Mouse (Mus musculus): ENCODE results near the gene Ifne. TPM values are rescaled to one million over a fixed set of nuclear protein-coding genes. Genes with fewer than 3 reads are reported as not detected.

The Ifne gene
- polyA plus RNA-seq (2014; fragmentation: Illumina TruSeq; extraction: RNeasy Lipid Tissue Mini Kit (QIAGEN cat#74804); ENCODE audit: low read depth, low replicate concordance): not detected

DNA sequence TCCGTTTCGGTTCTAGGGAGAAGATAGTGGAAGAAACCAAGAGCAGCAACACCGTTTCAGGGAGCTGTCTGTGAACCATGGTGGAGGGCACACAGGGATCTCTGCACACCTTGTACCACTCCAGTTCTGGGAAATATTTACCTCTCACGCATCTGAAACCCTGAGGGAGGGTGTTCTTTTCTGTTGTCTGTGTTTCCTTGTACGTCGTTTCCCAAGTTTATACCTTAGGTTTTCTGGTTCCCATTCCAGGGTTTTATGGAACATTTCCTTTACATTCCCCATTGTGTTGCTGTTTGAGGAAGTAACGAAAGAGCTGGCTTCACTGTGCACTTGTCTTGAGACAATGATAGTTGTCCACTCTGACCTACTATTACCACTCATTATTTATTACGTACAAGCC lies at the start of gene Ifne:
Gene Ifne, minus strand, starts transcription at position 101 of the 400 bp plus-strand sequence.

DNA sequence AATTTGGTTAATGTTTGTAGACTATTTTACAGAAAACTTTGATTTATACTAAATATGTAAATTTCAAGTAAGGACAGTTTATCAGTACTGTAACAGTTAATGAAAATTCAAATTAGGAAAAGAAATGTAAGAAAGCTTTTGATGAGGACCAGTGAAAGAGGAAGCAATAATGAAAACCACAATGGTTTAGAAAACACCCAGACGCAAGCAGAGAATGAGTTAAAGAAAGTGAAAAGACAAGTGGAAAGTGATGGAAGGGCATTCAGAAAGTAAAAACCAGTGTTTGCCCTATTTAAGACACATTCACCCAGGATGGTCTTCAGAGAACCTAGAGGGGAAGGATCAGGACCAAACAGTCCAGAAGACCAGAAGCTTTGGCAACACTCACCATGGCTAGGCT lies 30.3 kb downstream of the Ifne start, which contains the start of gene Ifna1:
Gene Ifna1, plus strand, starts transcription at position 390 of the 400 bp plus-strand sequence.

DNA sequence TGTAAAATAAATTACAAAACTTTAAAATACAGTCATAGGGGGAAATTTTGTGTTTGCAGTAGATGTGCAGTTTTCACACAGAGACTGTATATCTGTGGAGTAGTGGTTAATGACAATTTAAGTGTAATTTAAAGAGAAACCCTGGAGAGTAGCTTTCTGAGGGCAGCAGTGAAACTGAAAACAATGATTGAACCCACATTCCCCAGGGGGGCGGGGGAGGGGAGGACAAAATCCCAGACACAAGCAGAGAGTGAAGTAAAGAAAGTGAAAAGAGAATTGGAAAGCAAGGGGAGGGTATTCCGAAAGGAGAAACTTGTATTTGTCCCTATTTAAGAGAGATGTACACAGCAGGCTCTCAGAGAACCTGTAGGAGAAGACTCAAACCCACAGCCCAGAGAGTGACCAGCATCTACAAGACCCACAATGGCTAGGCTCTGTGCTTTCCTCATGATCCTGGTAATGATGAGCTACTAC lies 38.5 kb downstream of the Ifne start, which contains the start of gene Ifna4:
Gene Ifna4, plus strand, starts transcription at position 424 of the 474 bp plus-strand sequence.

DNA sequence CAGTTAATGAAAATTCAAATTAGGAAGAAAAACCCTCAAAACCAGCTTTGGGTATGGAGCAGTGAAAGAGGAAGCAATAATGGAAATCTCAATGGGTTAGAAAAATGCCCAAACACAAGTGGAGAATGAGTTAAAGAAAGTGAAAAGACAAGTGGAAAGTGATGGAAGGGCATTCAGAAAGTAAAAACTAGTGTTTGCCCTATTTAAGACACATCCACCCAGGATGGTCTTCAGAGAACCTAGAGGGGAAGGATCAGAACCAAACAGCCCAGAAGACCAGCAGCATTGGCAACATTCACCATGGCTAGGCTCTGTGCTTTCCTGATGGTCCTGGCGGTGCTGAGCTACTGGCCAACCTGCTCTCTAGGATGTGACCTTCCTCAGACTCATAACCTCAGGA lies 44.8 kb downstream of the Ifne start, which contains the start of gene Ifna5:
Gene Ifna5, plus strand, starts transcription at position 301 of the 400 bp plus-strand sequence.

Other genes with a start within 250 kb of the Ifne start
- gene C87499, start 245.8 kb downstream of the Ifne start, polyA plus RNA-seq (2014; fragmentation: Illumina TruSeq; extraction: RNeasy Lipid Tissue Mini Kit (QIAGEN cat#74804); ENCODE audit: low read depth, low replicate concordance): not detected
- not detected for gene Ifna13, start 235.7 kb downstream of the Ifne start, polyA plus RNA-seq (2014; fragmentation: Illumina TruSeq; extraction: RNeasy Lipid Tissue Mini Kit (QIAGEN cat#74804); ENCODE audit: low read depth, low replicate concordance)
- gene Ifna16, start 203.3 kb downstream of the Ifne start, polyA plus RNA-seq (2014; fragmentation: Illumina TruSeq; extraction: RNeasy Lipid Tissue Mini Kit (QIAGEN cat#74804); ENCODE audit: low read depth, low replicate concordance): not detected
- gene Ifna2, start 196.3 kb downstream of the Ifne start, polyA plus RNA-seq (2014; fragmentation: Illumina TruSeq; extraction: RNeasy Lipid Tissue Mini Kit (QIAGEN cat#74804); ENCODE audit: low read depth, low replicate concordance): not detected
- not detected for gene Ifnab, start 188.8 kb downstream of the Ifne start, polyA plus RNA-seq (2014; fragmentation: Illumina TruSeq; extraction: RNeasy Lipid Tissue Mini Kit (QIAGEN cat#74804); ENCODE audit: low read depth, low replicate concordance)
- not detected for gene Gm26566, start 158.4 kb downstream of the Ifne start, polyA plus RNA-seq (2014; fragmentation: Illumina TruSeq; extraction: RNeasy Lipid Tissue Mini Kit (QIAGEN cat#74804); ENCODE audit: low read depth, low replicate concordance)
- 58.1 TPM for gene Klhl9, start 157.7 kb downstream of the Ifne start, polyA plus RNA-seq (2014; fragmentation: Illumina TruSeq; extraction: RNeasy Lipid Tissue Mini Kit (QIAGEN cat#74804); ENCODE audit: low read depth, low replicate concordance)
- gene Gm13271, start 125.3 kb downstream of the Ifne start, polyA plus RNA-seq (2014; fragmentation: Illumina TruSeq; extraction: RNeasy Lipid Tissue Mini Kit (QIAGEN cat#74804); ENCODE audit: low read depth, low replicate concordance): not detected
- gene Gm13283, start 120.1 kb downstream of the Ifne start, polyA plus RNA-seq (2014; fragmentation: Illumina TruSeq; extraction: RNeasy Lipid Tissue Mini Kit (QIAGEN cat#74804); ENCODE audit: low read depth, low replicate concordance): not detected
- not detected for gene Gm13290, start 106.4 kb downstream of the Ifne start, polyA plus RNA-seq (2014; fragmentation: Illumina TruSeq; extraction: RNeasy Lipid Tissue Mini Kit (QIAGEN cat#74804); ENCODE audit: low read depth, low replicate concordance)
- not detected for gene Gm13289, start 103.3 kb downstream of the Ifne start, polyA plus RNA-seq (2014; fragmentation: Illumina TruSeq; extraction: RNeasy Lipid Tissue Mini Kit (QIAGEN cat#74804); ENCODE audit: low read depth, low replicate concordance)
- gene Gm13272, start 100.4 kb downstream of the Ifne start, polyA plus RNA-seq (2014; fragmentation: Illumina TruSeq; extraction: RNeasy Lipid Tissue Mini Kit (QIAGEN cat#74804); ENCODE audit: low read depth, low replicate concordance): not detected
- gene Ifnz, start 98.1 kb downstream of the Ifne start, polyA plus RNA-seq (2014; fragmentation: Illumina TruSeq; extraction: RNeasy Lipid Tissue Mini Kit (QIAGEN cat#74804); ENCODE audit: low read depth, low replicate concordance): not detected
- gene Gm13276, start 94.5 kb downstream of the Ifne start, polyA plus RNA-seq (2014; fragmentation: Illumina TruSeq; extraction: RNeasy Lipid Tissue Mini Kit (QIAGEN cat#74804); ENCODE audit: low read depth, low replicate concordance): not detected
- not detected for gene Gm13277, start 91.6 kb downstream of the Ifne start, polyA plus RNA-seq (2014; fragmentation: Illumina TruSeq; extraction: RNeasy Lipid Tissue Mini Kit (QIAGEN cat#74804); ENCODE audit: low read depth, low replicate concordance)
- not detected for gene Gm13278, start 88.7 kb downstream of the Ifne start, polyA plus RNA-seq (2014; fragmentation: Illumina TruSeq; extraction: RNeasy Lipid Tissue Mini Kit (QIAGEN cat#74804); ENCODE audit: low read depth, low replicate concordance)
- not detected for gene Gm13275, start 85.7 kb downstream of the Ifne start, polyA plus RNA-seq (2014; fragmentation: Illumina TruSeq; extraction: RNeasy Lipid Tissue Mini Kit (QIAGEN cat#74804); ENCODE audit: low read depth, low replicate concordance)
- not detected for gene Gm13279, start 82.8 kb downstream of the Ifne start, polyA plus RNA-seq (2014; fragmentation: Illumina TruSeq; extraction: RNeasy Lipid Tissue Mini Kit (QIAGEN cat#74804); ENCODE audit: low read depth, low replicate concordance)
- not detected for gene Gm13285, start 80.5 kb downstream of the Ifne start, polyA plus RNA-seq (2014; fragmentation: Illumina TruSeq; extraction: RNeasy Lipid Tissue Mini Kit (QIAGEN cat#74804); ENCODE audit: low read depth, low replicate concordance)
- not detected for gene Gm13287, start 76.9 kb downstream of the Ifne start, polyA plus RNA-seq (2014; fragmentation: Illumina TruSeq; extraction: RNeasy Lipid Tissue Mini Kit (QIAGEN cat#74804); ENCODE audit: low read depth, low replicate concordance)
- not detected for gene Gm13288, start 74.7 kb downstream of the Ifne start, polyA plus RNA-seq (2014; fragmentation: Illumina TruSeq; extraction: RNeasy Lipid Tissue Mini Kit (QIAGEN cat#74804); ENCODE audit: low read depth, low replicate concordance)
- gene Ifna7, start 64.0 kb downstream of the Ifne start, polyA plus RNA-seq (2014; fragmentation: Illumina TruSeq; extraction: RNeasy Lipid Tissue Mini Kit (QIAGEN cat#74804); ENCODE audit: low read depth, low replicate concordance): not detected
- gene Ifna11, start 60.2 kb downstream of the Ifne start, polyA plus RNA-seq (2014; fragmentation: Illumina TruSeq; extraction: RNeasy Lipid Tissue Mini Kit (QIAGEN cat#74804); ENCODE audit: low read depth, low replicate concordance): not detected
- gene Ifna6, start 52.8 kb downstream of the Ifne start, polyA plus RNA-seq (2014; fragmentation: Illumina TruSeq; extraction: RNeasy Lipid Tissue Mini Kit (QIAGEN cat#74804); ENCODE audit: low read depth, low replicate concordance): not detected
- not detected for gene Ifna5, start 44.7 kb downstream of the Ifne start, polyA plus RNA-seq (2014; fragmentation: Illumina TruSeq; extraction: RNeasy Lipid Tissue Mini Kit (QIAGEN cat#74804); ENCODE audit: low read depth, low replicate concordance)
- gene Ifna4, start 38.3 kb downstream of the Ifne start, polyA plus RNA-seq (2014; fragmentation: Illumina TruSeq; extraction: RNeasy Lipid Tissue Mini Kit (QIAGEN cat#74804); ENCODE audit: low read depth, low replicate concordance): not detected
- not detected for gene Ifna1, start 30.1 kb downstream of the Ifne start, polyA plus RNA-seq (2014; fragmentation: Illumina TruSeq; extraction: RNeasy Lipid Tissue Mini Kit (QIAGEN cat#74804); ENCODE audit: low read depth, low replicate concordance)

Data from liver, adult 10 weeks (tissue).